Mouse (Mus musculus) lung, embryonic 14.5 days (tissue): Measurements from ENCODE around the gene Glb1l. TPM values are rescaled to one million over a fixed set of nuclear protein-coding genes. Genes with fewer than 3 reads are reported as not detected.
A peak's percentile ranks its signal among the peaks of the same experiment; 100 is the strongest.

Experiments
- ATAC-seq: fragments of 200-750 bp; cut with Nextera tagmentation; 2 replicates; pipeline ENCODE4 v1.8.0; 2017; ENCODE audit warnings: mild to moderate bottlenecking, moderate TSS enrichment, moderate library complexity; ENCODE audit not compliant: insufficient read depth
- DNase-seq: peaks from one replicate; pipeline ENCODE4 v3.0.0-alpha.2; 2015
- H3K27ac ChIP-seq: fragments of 300-500 bp; sonication (generic); 2 replicates; pipeline ENCODE4 v1.5.1; 2014; ENCODE audit warnings: low read depth, mild to moderate bottlenecking, moderate library complexity
- H3K27me3 ChIP-seq: fragments of 300-500 bp; sonication (generic); 2 replicates; pipeline ENCODE4 v1.6.1; 2014; ENCODE audit warnings: low read length, control low read depth; ENCODE audit not compliant: insufficient read depth
- H3K36me3 ChIP-seq: fragments of 300-500 bp; sonication (generic); 2 replicates; pipeline ENCODE4 v1.6.1; 2014; ENCODE audit warnings: control low read depth; ENCODE audit not compliant: insufficient read depth
- H3K4me1 ChIP-seq: fragments of 300-500 bp; sonication (generic); 2 replicates; pipeline ENCODE4 v1.6.1; 2014; ENCODE audit warnings: antibody characterized with exemption, control low read depth; ENCODE audit not compliant: insufficient read depth
- H3K4me2 ChIP-seq: fragments of 300-500 bp; sonication (generic); 2 replicates; pipeline ENCODE4 v1.6.1; 2014; ENCODE audit warnings: mild to moderate bottlenecking
- H3K4me3 ChIP-seq: fragments of 300-500 bp; sonication (generic); 2 replicates; pipeline ENCODE4 v1.5.1; 2014; ENCODE audit warnings: low read depth, low read length
- H3K9ac ChIP-seq: fragments of 300-500 bp; sonication (generic); 2 replicates; pipeline ENCODE4 v1.6.1; 2014
- H3K9me3 ChIP-seq: fragments of 300-500 bp; sonication (generic); 2 replicates; pipeline ENCODE4 v1.6.1; 2016; ENCODE audit warnings: low read depth, low read length, control low read depth
- CTCF ChIP-seq: IDR thresholded peaks from 2 replicates; pipeline ENCODE4 v1.5.1; 2016; ENCODE audit warnings: antibody characterized with exemption, low read depth
- WGBS: fragments of 180-500 bp; shearing (Covaris S2); extraction: QIAGEN DNeasy Blood & Tissue Kit; methylation state at CpG from one replicate; pipeline ENCODE4 v1.1.7; 2014; 5-methylcytosine and 5-hydroxymethylcytosine counted together
- microRNA-seq: library from miRNA; unstranded; fragments of <30 nt; microRNA quantifications from one replicate; pipeline ENCODE4, GENCODE M21; 2016; ENCODE audit warnings: borderline number of aligned reads
- polyA plus RNA-seq: library from polyadenylated mRNA; unstranded; fragments of >200 nt; fragmentation: Nextera tagmentation; extraction: Ambion mirVana; gene quantifications from 2 replicates; pipeline ENCODE4 v1.2.1, GENCODE M21; 2014

The Glb1l gene
- polyA plus RNA-seq, 1 experiment from 2014 or later = 16.0 TPM

DNA sequence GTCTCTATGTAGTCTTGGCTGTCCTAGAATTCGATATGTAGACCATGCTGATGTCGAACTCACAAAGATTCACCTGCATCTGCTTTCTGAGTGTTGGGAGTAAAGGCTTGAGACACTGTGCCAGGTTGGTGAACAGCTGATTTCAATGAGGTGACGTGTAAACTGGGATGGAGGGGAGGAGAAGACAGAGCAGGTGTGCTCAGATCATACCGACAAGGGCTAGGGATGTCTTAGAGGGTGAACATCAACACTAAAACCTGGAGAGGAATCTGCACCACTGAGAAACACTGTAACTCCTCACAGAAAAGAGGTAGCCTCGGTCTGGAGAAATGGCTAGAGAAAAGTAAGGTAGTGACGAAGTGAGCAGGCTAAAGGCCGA, 42.5 kb downstream of the Glb1l start:
- H3K36me3 ChIP-seq = peaks cover 31% of the 10 kb centered on the region
- ATAC-seq (no peak), DNase-seq (no peak)
- WGBS = 9% methylated on average over 7 of the region's 7 CpGs
- TF ChIP-seq CTCF = no peak
- no peaks in the 10 kb centered on the region for H3K27me3 ChIP-seq
- H3K4me1 ChIP-seq = peaks cover 4% of the 10 kb centered on the region; the same call in 1 of the 2 replicates
- H3K4me3 ChIP-seq = peak overlapping the region; percentile 77
- peak overlapping the region; percentile 80 for H3K27ac ChIP-seq
- no peaks in the 10 kb centered on the region for H3K9me3 ChIP-seq
- H3K9ac ChIP-seq = peak overlapping the region; percentile 60
- H3K4me2 ChIP-seq = peak overlapping the region; percentile 83

DNA sequence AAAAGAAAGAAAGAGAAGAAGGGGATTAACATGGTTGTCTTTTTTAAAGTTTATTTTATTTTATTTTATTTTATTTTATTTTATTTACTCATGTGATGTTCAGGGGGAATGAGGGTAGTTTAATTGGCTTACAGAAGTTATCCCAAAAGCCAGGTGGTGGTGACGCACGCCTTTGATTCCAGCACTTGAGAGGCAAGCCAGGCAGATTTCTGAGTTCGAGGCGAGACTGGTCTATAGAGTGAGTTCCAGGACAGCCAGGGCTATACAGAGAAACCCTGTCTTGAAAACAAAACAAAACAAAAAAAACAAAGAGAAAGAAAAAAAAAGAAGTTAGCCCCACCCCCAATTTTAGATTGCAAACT, 50.4 kb downstream of the Glb1l start:
- H3K9ac ChIP-seq = no peak overlapping the region
- DNase-seq (no peak), ATAC-seq (no peak)
- no peaks in the 10 kb centered on the region for H3K36me3 ChIP-seq
- H3K27ac ChIP-seq = no peak overlapping the region
- H3K9me3 ChIP-seq = no peaks in the 10 kb centered on the region
- no peak overlapping the region for H3K4me3 ChIP-seq
- no peaks in the 10 kb centered on the region for H3K27me3 ChIP-seq
- no peak overlapping the region for H3K4me2 ChIP-seq
- TF ChIP-seq CTCF = no peak
- 68% methylated on average over 4 of the region's 4 CpGs for WGBS
- no peaks in the 10 kb centered on the region for H3K4me1 ChIP-seq

DNA sequence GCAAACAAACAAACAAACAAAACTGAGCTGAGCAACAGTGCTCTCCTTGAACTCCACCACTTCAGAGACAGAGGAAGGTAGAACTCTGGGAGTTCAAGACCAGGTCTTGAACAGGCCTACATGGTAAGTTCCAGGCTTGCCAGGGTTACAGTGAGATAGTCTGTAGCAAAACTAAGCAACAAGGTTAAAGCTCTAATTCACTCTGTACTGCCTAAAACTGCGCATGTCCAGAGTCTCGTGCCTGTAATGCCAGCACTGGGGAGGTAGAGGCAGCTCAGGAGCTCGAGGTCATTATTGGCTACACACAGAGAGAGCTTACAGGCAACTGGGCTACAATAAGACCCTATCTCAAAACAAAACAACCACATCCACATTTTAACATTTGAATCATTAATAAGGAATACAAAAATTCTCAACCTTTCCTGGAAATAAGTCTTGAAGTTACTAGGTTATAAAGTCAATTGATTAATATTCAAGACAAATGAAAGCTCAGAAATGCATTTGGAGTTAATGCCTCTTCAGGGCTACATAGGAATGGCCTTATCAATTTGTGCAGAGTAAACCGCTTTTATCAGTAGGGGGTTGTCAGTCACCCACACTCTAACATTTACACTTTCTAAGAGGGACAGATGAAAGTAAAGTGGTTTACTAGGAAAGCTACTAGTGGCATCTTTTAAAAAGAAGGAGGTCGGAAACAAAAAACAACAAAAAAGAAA, 50.9 kb downstream of the Glb1l start:
- no peaks in the 10 kb centered on the region for H3K36me3 ChIP-seq
- WGBS = 47% methylated on average over 5 of the region's 5 CpGs

DNA sequence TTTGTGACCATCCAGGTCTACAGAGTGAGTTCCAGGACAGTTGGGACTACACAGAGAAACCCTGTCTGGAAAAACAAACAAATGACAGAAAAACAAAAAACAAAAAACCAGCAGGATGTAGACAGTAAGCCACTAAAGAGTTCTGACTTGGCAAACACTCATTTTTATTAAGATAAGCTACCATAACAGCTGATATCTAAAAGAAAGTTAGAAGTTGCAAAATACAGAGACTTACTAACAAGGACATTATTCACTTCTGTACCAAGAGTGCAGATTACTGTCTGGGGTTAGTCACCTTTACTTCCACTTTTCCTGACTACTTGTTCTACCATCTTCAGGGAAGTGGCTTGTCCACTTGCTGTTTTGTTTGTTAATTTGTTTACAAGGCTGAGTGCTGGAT, 51.6 kb downstream of the Glb1l start:
- no peak overlapping the region for H3K27ac ChIP-seq
- ATAC-seq (no peak), DNase-seq (no peak)
- H3K9me3 ChIP-seq = no peaks in the 10 kb centered on the region
- H3K4me2 ChIP-seq = no peak overlapping the region
- TF ChIP-seq CTCF = no peak
- H3K4me1 ChIP-seq = no peaks in the 10 kb centered on the region
- no peaks in the 10 kb centered on the region for H3K36me3 ChIP-seq
- H3K4me3 ChIP-seq = no peak overlapping the region
- H3K27me3 ChIP-seq = no peaks in the 10 kb centered on the region
- H3K9ac ChIP-seq = no peak overlapping the region

More for the DNA sequence above, 50.9 kb downstream of the Glb1l start:
- Histone ChIP-seq H3K9me3 (no peaks in the 10 kb centered on the region), H3K4me1 (no peaks in the 10 kb centered on the region), H3K4me3 (no peak overlapping the region), H3K9ac (no peak overlapping the region), H3K27ac (no peak overlapping the region), H3K4me2 (no peak overlapping the region), H3K27me3 (no peaks in the 10 kb centered on the region)
- TF ChIP-seq CTCF = no peak
- DNase-seq = no peak
- no peak for ATAC-seq

DNA sequence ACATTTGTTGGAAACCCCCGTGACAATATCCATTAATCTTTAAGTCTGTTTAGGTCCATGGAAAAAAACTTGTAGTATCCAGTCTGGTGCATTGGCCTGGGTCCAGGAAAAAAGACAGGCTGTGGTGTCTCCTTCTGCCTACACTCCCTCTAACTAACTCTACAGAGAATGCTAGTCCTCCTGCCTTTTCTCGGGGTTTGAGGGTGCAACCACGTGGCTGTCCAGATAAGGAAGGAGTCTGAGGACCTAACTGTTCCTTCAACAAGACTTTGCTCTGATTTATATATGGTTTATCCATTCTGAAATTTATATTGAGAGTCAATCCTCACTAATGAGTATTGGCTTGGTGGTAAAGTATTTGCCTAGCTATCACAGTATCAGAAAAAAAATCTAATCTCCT, 54.8 kb downstream of the Glb1l start:
- Histone ChIP-seq H3K4me3 (no peak overlapping the region), H3K4me2 (no peak overlapping the region), H3K27ac (no peak overlapping the region), H3K9me3 (no peaks in the 10 kb centered on the region), H3K36me3 (no peaks in the 10 kb centered on the region), H3K27me3 (no peaks in the 10 kb centered on the region), H3K4me1 (no peaks in the 10 kb centered on the region), H3K9ac (no peak overlapping the region)
- ATAC-seq (no peak), DNase-seq (no peak)
- TF ChIP-seq CTCF = no peak
- 32% methylated on average over 3 of the region's 3 CpGs for WGBS

DNA sequence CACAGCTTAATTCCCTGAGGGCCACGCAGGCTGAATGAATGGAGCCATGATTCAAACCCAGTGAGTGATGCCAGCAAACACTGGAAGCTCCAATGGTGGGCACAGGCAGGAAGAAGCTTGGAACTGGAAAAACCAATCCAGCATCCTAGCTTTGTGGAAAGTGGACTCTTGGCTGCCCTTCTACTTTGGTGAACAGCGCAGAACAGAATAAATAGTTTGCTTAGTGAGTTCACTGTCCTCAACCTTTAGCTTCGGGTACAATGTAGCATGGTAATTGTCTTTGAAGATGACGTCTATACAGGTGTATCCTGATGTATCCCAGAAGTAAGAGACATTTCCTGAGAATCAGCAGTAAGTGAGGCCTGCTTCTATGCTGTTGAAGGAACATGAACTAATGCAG, 61.9 kb downstream of the Glb1l start:
- H3K9ac ChIP-seq = no peak overlapping the region
- no peaks in the 10 kb centered on the region for H3K9me3 ChIP-seq
- ATAC-seq = no peak
- H3K4me3 ChIP-seq = no peak overlapping the region
- no peaks in the 10 kb centered on the region for H3K27me3 ChIP-seq
- TF ChIP-seq CTCF = no peak
- WGBS = 81% methylated on average over 4 of the region's 4 CpGs
- no peak overlapping the region for H3K4me2 ChIP-seq
- peaks cover 51% of the 10 kb centered on the region for H3K36me3 ChIP-seq
- H3K27ac ChIP-seq = no peak overlapping the region
- DNase-seq = no peak
- H3K4me1 ChIP-seq = no peaks in the 10 kb centered on the region

Small RNAs within 50 kb of the gene (microRNA-seq; reads per million reads assigned to microRNA genes)
- not detected for gene Gm27943

Other genes starting within 250 kb of the Glb1l start
- gene Nhej1, start 85.6 kb downstream of the Glb1l start, polyA plus RNA-seq = 9.2 and 10.0 TPM in 2 replicates
- 0.20 and 0.23 TPM in 2 replicates for gene Slc23a3, start 76.9 kb downstream of the Glb1l start, polyA plus RNA-seq
- 31.5 and 32.4 TPM in 2 replicates for gene Cnppd1, start 68.1 kb downstream of the Glb1l start, polyA plus RNA-seq
- 52.9 and 55.2 TPM in 2 replicates for gene Retreg2, start 68.0 kb downstream of the Glb1l start, polyA plus RNA-seq
- 32.6 and 32.9 TPM in 2 replicates for gene Zfand2b, start 42.2 kb downstream of the Glb1l start, polyA plus RNA-seq
- 15.4 and 16.8 TPM in 2 replicates for gene Abcb6, start 30.4 kb downstream of the Glb1l start, polyA plus RNA-seq
- 13.3 and 16.5 TPM in 2 replicates for gene Ankzf1, start 18.7 kb downstream of the Glb1l start, polyA plus RNA-seq
- gene Atg9a, start 18.6 kb downstream of the Glb1l start, polyA plus RNA-seq = 25.2 and 27.5 TPM in 2 replicates
- gene Stk16, start within 50 bp of the Glb1l start, polyA plus RNA-seq = 115 and 119 TPM in 2 replicates
- 21.3 and 25.3 TPM in 2 replicates for gene Tuba4a, start 9.1 kb upstream of the Glb1l start, polyA plus RNA-seq
- gene A630095N17Rik, start 21.3 kb upstream of the Glb1l start, polyA plus RNA-seq = not detected in 2 replicates
- gene Dnajb2, start 25.6 kb upstream of the Glb1l start, polyA plus RNA-seq = 14.1 and 16.9 TPM in 2 replicates
- gene Ptprn, start 53.7 kb upstream of the Glb1l start, polyA plus RNA-seq = 0.21 and 0.37 TPM in 2 replicates
- not detected in 2 replicates for gene Resp18, start 67.6 kb upstream of the Glb1l start, polyA plus RNA-seq
- gene Dnpep, start 107.2 kb upstream of the Glb1l start, polyA plus RNA-seq = 110 and 113 TPM in 2 replicates
- gene Des, start 149.5 kb upstream of the Glb1l start, polyA plus RNA-seq = 42.9 and 46.3 TPM in 2 replicates
- gene Speg, start 164.5 kb upstream of the Glb1l start, polyA plus RNA-seq = 40.1 and 44.7 TPM in 2 replicates
- gene Gmppa, start 225.1 kb upstream of the Glb1l start, polyA plus RNA-seq = 61.2 and 67.3 TPM in 2 replicates
- gene Asic4, start 239.6 kb upstream of the Glb1l start, polyA plus RNA-seq = 0.12 and 0.18 TPM in 2 replicates